Mouse (Mus musculus) embryonic facial prominence, embryonic 14.5 days (tissue): ENCODE data around the gene Lcp2. TPM values are rescaled to one million over a fixed set of nuclear protein-coding genes. Genes with fewer than 3 reads are reported as not detected.

ENCODE experiments used
- ATAC-seq: fragments of 200-750 bp; cut with Nextera tagmentation; 2 replicates; pipeline ENCODE4 v1.8.0; 2017; ENCODE audit warnings: low read depth, moderate number of reproducible peaks, moderate TSS enrichment
- DNase-seq: peaks from one replicate; pipeline ENCODE4 v3.0.0-alpha.2; 2015; ENCODE audit warnings: low spot score
- H3K27ac ChIP-seq: fragments of 300-500 bp; sonication (generic); replicated peaks from 2 replicates; pipeline ENCODE4 v1.5.1; 2014; ENCODE audit warnings: low read depth, mild to moderate bottlenecking, low read length, moderate library complexity
- H3K27me3 ChIP-seq: fragments of 300-500 bp; sonication (generic); replicated peaks from 2 replicates; pipeline ENCODE4 v1.6.1; 2014; ENCODE audit warnings: low read length; ENCODE audit not compliant: control insufficient read depth, insufficient read depth
- H3K36me3 ChIP-seq: fragments of 300-500 bp; sonication (generic); 2 replicates; pipeline ENCODE4 v1.6.1; 2014; ENCODE audit warnings: low read length, mixed read lengths; ENCODE audit not compliant: control insufficient read depth, insufficient read depth
- H3K4me1 ChIP-seq: fragments of 300-500 bp; sonication (generic); 2 replicates; pipeline ENCODE4 v1.6.1; 2014; ENCODE audit warnings: antibody characterized with exemption, low read length; ENCODE audit not compliant: control insufficient read depth, insufficient read depth
- H3K4me2 ChIP-seq: fragments of 300-500 bp; sonication (generic); 2 replicates; pipeline ENCODE4 v1.6.1; 2014; ENCODE audit warnings: low read depth, mild to moderate bottlenecking, low read length, moderate library complexity, mixed read lengths
- H3K4me3 ChIP-seq: fragments of 300-500 bp; sonication (generic); 2 replicates; pipeline ENCODE4 v1.5.1; 2014; ENCODE audit warnings: low read depth, mild to moderate bottlenecking, low read length
- H3K9ac ChIP-seq: fragments of 300-500 bp; sonication (generic); 2 replicates; pipeline ENCODE4 v1.6.1; 2014; ENCODE audit warnings: low read depth, mild to moderate bottlenecking, low read length, moderate library complexity, mixed read lengths
- H3K9me3 ChIP-seq: fragments of 300-500 bp; sonication (generic); 2 replicates; pipeline ENCODE4 v1.6.1; 2016; ENCODE audit warnings: low read length; ENCODE audit not compliant: control insufficient read depth
- WGBS: fragments of 180-500 bp; shearing (Covaris S2); extraction: QIAGEN DNeasy Blood & Tissue Kit; methylation state at CpG from one replicate; pipeline ENCODE4 v1.1.7; 2014; 5-methylcytosine and 5-hydroxymethylcytosine counted together
- polyA plus RNA-seq: library from polyadenylated mRNA; unstranded; fragments of >200 nt; fragmentation: Nextera tagmentation; extraction: Ambion mirVana; gene quantifications from 2 replicates; pipeline ENCODE4 v1.2.1, GENCODE M21; 2014

The Lcp2 gene
- polyA plus RNA-seq, 1 experiment from 2014 or later: 6.4 TPM

GRCm38 (mm10) chr11:34053031-34053818 lies 6.5 kb downstream of the Lcp2 start:
- H3K4me3 ChIP-seq: no peak overlapping the region
- H3K9ac ChIP-seq: no peak overlapping the region
- DNase-seq (no peak), ATAC-seq (no peak)
- 70% methylated on average over 6 of the region's 6 CpGs for WGBS
- H3K27me3 ChIP-seq: no peaks in the 10 kb centered on the region
- no peak overlapping the region for H3K27ac ChIP-seq
- H3K9me3 ChIP-seq: no peaks in the 10 kb centered on the region
- H3K4me1 ChIP-seq: no peaks in the 10 kb centered on the region
- H3K4me2 ChIP-seq: no peak overlapping the region
- H3K36me3 ChIP-seq: no peaks in the 10 kb centered on the region

GRCm38 (mm10) chr11:34054031-34054727 lies 7.5 kb downstream of the Lcp2 start:
- no peak for ATAC-seq
- no peak overlapping the region for H3K4me2 ChIP-seq
- H3K27me3 ChIP-seq: no peaks in the 10 kb centered on the region
- no peak overlapping the region for H3K9ac ChIP-seq
- no peak overlapping the region for H3K27ac ChIP-seq
- no peaks in the 10 kb centered on the region for H3K36me3 ChIP-seq
- DNase-seq: no peak
- H3K4me3 ChIP-seq: no peak overlapping the region
- no peaks in the 10 kb centered on the region for H3K4me1 ChIP-seq
- WGBS: 70% methylated on average over 7 of the region's 7 CpGs
- H3K9me3 ChIP-seq: no peaks in the 10 kb centered on the region

GRCm38 (mm10) chr11:34056715-34057114 lies 10.0 kb downstream of the Lcp2 start:
- DNase-seq: no peak
- Histone ChIP-seq H3K27ac (no peak overlapping the region), H3K9ac (no peak overlapping the region), H3K9me3 (no peaks in the 10 kb centered on the region), H3K36me3 (no peaks in the 10 kb centered on the region), H3K4me1 (no peaks in the 10 kb centered on the region), H3K4me2 (no peak overlapping the region), H3K4me3 (no peak overlapping the region), H3K27me3 (no peaks in the 10 kb centered on the region)
- 79% methylated on average over 1 of the region's 1 CpGs for WGBS
- no peak for ATAC-seq

- no peak overlapping the region for H3K4me3 ChIP-seq
- no peaks in the 10 kb centered on the region for H3K9me3 ChIP-seq
- no peaks in the 10 kb centered on the region for H3K36me3 ChIP-seq
- H3K27me3 ChIP-seq: no peaks in the 10 kb centered on the region
- H3K27ac ChIP-seq: no peak overlapping the region
- ATAC-seq: no peak
- H3K4me2 ChIP-seq: no peak overlapping the region
- no peaks in the 10 kb centered on the region for H3K4me1 ChIP-seq
- no peak overlapping the region for H3K9ac ChIP-seq
- no peak for DNase-seq
These were observed 11.6 kb downstream of the Lcp2 start for GRCm38 (mm10) chr11:34058332-34058731.

GRCm38 (mm10) chr11:34058960-34059359 lies 12.2 kb downstream of the Lcp2 start:
- Histone ChIP-seq H3K36me3 (no peaks in the 10 kb centered on the region), H3K4me2 (no peak overlapping the region), H3K4me1 (peaks cover 6% of the 10 kb centered on the region), H3K9me3 (no peaks in the 10 kb centered on the region), H3K27ac (no peak overlapping the region), H3K4me3 (no peak overlapping the region), H3K27me3 (no peaks in the 10 kb centered on the region), H3K9ac (no peak overlapping the region)
- ATAC-seq (no peak), DNase-seq (no peak)
- 78% methylated on average over 6 of the region's 6 CpGs for WGBS

GRCm38 (mm10) chr11:34061740-34062139 lies 15.0 kb downstream of the Lcp2 start:
- Histone ChIP-seq H3K9ac (no peak overlapping the region), H3K27me3 (no peaks in the 10 kb centered on the region), H3K9me3 (no peaks in the 10 kb centered on the region), H3K4me3 (no peak overlapping the region), H3K4me2 (no peak overlapping the region), H3K4me1 (peaks cover 9% of the 10 kb centered on the region), H3K27ac (no peak overlapping the region), H3K36me3 (no peaks in the 10 kb centered on the region)
- DNase-seq (no peak), ATAC-seq (no peak)
- WGBS: 63% methylated on average over 6 of the region's 6 CpGs

- WGBS: 56% methylated on average over 2 of the region's 2 CpGs
- Histone ChIP-seq H3K4me3 (no peak overlapping the region), H3K9ac (no peak overlapping the region), H3K27ac (no peak overlapping the region), H3K36me3 (no peaks in the 10 kb centered on the region), H3K4me2 (no peak overlapping the region), H3K4me1 (peaks cover 9% of the 10 kb centered on the region), H3K9me3 (no peaks in the 10 kb centered on the region), H3K27me3 (no peaks in the 10 kb centered on the region)
- ATAC-seq: no peak
- DNase-seq: no peak
These were observed 16.5 kb downstream of the Lcp2 start for GRCm38 (mm10) chr11:34063257-34063656.

GRCm38 (mm10) chr11:34063702-34064485 lies 17.2 kb downstream of the Lcp2 start:
- Histone ChIP-seq H3K27me3 (no peaks in the 10 kb centered on the region), H3K4me3 (no peak overlapping the region), H3K27ac (no peak overlapping the region; the same call in 1 of the 2 replicates), H3K9me3 (no peaks in the 10 kb centered on the region), H3K36me3 (no peaks in the 10 kb centered on the region), H3K9ac (no peak overlapping the region), H3K4me1 (peaks cover 9% of the 10 kb centered on the region), H3K4me2 (0 out of 2 replicates have a peak overlapping the region, but pooled peaks have one; percentile 7)
- DNase-seq (peak; percentile 17), ATAC-seq (no peak; the same call in 1 of the 2 replicates)
- 49% methylated on average over 5 of the region's 5 CpGs for WGBS
